Mouse (Mus musculus) erythroid progenitor cell, adult 5-6 weeks (primary cell): ENCODE measurements around the gene Pla2g10. TPM values are rescaled to one million over a fixed set of nuclear protein-coding genes. Genes with fewer than 3 reads are reported as not detected.
"Not testable (repeated sequence)": the region's sequence is repeated elsewhere in the genome, so short reads cannot be mapped to it uniquely, and the experiment has no call there.

ENCODE experiments used
- ATAC-seq: replicated peaks from 2 replicates; pipeline ENCODE4 v1.8.0; 2016; ENCODE audit warnings: moderate number of reproducible peaks, mild to moderate bottlenecking, moderate TSS enrichment, inconsistent platforms; ENCODE audit not compliant: poor library complexity, low FRiP score, severe bottlenecking
- total RNA-seq, 2 experiments: library from RNA; stranded (forward) in 1 of 2; stranded (reverse) in 1 of 2; fragments of 150-400 nt in 1 of 2; fragments of 186-747, 209-891 nt in 1 of 2; gene quantifications; 2 replicates each; pipeline versions ENCODE4 v1.2.3 to v1.2.4; 2015 to 2017; ENCODE audit warnings: low replicate concordance in 2 of 2

The Pla2g10 gene
- total RNA-seq (2015; ENCODE audit: low replicate concordance) (not detected in 2 replicates), total RNA-seq (2017; ENCODE audit: low replicate concordance) (not detected in 2 replicates)

DNA sequence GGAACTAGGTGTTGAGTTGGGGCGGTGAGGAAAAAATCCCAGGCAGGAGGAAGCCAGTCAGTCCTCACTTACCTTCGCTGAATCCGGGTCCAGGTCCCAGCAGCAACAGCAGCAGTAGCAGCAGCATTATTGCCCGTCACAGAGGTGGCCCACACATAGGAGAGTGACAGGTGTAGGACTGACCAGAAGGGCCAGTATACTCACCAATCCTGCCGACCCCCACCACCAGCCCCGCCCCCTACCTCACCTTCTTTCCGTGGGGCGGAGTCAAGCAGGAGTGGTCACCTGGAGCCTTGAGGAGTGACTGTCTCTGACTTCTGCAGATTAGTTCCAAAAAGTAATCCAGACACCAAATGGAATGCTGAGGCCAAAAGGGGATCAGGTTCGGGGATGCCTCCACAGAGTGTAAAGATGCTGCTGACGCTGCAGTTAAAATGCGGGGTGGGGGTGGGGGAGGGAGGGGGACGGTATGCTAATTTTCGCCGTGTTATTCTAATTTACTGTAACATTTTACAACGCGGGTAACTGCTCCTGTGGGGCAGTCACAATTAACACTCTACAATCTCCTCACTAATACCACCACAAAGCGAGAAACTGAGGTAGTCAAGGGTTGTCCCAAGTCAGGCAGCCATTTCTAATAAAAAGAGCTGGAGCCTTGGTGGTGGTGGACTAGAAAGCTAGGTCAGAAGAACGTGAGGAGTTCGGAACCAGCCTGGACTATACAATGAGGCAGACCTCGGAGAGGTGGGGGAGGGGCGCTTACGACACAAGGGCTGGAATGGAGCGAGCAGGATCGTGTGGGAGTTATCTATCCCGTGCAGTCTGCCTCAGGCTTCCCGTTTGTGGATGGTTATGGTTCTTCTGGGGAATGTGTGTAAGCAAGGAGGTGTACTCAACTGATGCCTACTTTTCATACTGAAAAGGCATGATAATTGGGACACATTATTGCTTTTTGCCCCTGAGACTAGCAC lies at the start of gene Pla2g10:
TSS of gene Pla2g10 (minus strand) at position 699 of the 971 bp plus-strand sequence.
- ATAC-seq, result no peak

DNA sequence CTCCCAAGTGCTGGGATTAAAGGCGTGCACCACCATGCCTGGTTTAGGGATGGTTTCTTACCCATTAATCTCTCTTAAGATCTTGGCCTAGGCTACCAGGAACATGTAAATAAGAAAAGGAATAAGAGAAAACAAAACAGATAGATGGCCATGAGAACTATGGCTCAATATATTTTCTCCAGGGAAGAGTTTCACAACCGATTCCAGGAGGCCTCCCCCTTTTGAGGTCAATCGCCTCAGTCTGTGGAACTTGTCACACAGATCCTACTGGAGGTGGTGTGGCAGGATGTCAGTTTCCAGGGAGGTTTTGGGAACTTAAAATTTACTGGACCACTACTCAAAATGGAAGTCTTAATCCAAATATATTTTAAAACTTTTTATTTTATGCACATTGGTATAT lies 43.9 kb upstream of the Pla2g10 start:
- not testable (repeated sequence) for ATAC-seq

DNA sequence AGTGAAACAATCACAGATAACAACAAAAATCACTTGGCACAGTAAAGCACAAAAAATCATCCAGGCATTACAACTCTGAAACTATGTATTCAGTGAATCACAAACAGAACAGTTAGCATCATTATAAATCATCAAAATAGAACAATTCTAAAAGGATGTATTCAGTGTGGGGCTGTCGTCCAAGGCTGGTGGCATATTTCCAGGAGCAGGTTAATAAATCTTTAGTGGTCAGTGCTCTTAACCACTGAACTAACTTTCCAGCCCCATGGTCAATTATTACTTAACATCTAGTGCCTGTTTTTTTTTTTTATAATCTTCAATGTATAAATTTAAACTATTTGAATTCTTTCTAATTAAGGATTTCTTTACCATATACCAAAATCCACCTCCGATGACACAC lies 43.2 kb upstream of the Pla2g10 start:
- ATAC-seq, result not testable (repeated sequence)

DNA sequence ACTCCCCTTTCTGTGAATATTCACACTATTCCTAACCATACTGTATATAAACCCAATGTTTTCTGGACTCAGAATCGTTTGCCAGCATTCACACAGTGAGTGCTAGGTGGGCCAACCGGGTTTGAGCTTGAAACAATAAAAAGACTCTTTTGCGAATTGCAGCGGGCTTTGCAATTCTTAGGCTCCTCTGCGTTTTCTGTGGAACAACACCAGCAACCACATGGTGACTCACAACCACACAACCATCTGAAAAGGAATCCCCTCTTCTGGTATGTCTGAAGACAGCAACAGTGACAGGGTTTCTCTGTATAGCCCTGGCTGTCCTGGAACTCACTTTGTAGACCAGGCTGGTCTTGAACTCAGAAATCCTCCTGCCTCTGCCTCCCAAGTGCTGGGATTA lies 41.3 kb upstream of the Pla2g10 start:
- ATAC-seq, result not testable (repeated sequence)

DNA sequence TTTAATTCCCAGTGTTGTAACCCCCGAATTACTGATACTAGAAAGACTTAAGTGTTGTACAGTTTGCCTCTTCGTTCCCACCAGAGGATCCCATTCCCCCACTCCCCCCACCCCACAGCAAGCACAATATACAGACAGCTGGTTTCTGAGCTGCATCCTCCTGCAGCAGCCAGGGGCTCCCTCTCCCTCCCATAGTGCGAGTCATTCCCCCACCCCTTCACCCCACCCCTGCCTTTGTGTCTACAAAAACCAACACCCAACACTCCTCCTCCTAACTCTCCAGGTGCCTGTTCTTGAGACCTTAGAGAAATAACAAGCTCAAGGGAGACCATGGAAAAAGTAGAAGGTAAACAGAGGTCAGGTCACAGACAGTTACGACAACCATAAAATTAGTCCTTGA lies 40.8 kb upstream of the Pla2g10 start:
- not testable (repeated sequence) for ATAC-seq

DNA sequence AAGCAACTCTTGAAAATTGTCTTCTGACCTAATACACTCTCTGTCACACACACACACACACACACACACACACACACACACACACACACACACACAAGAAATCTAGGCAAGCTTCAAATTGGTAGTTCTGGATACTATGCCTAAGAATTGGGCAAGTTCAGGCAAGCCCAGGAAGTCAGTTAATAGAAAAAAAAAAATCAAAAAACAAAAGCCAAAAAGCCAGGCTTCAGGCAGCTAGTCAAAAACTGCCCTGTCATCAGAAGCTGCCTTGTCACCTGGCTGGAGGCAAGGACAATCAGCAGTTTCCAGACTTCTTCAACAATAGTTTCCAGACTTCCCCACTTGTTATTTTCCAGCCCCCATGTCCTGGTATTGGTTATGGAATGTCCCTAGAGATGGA lies 35.6 kb upstream of the Pla2g10 start:
- ATAC-seq, result no peak

DNA sequence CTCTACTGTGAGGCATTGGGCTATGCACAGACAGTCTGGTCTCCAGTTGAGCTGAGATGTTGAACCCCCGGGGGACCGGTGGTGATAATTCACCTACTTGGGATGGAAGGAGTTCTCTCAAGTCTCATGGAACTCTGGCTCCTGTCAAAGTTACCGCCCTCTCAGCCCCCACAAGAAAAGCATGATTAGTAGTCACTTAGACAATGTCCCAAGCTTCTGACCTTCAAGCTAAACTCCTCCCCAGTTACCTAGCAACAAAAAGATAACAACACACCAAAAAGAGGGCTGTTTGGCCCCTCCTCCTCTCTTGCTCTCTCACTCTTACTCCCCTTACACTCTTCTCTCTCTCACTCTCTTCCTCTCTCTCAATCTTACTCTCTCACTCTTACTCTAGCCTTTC lies 33.7 kb upstream of the Pla2g10 start:
- ATAC-seq, result no peak

DNA sequence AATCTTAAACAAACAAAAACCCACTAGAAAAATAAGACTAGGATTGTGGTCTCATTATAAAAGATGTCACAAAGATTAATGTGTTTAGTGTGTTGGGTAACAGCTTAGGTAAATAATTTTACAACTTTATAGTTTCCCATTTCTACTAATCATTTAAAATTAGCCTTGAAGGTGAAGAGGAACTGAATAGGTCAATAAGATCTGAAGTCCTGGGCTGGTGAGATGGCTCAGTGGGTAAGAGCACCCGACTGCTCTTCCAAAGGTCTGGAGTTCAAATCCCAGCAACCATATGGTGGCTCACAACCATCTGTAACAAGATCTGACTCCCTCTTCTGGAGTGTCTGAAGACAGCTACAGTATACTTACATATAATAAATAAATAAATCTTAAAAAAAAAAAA lies 32.0 kb upstream of the Pla2g10 start:
- not testable (repeated sequence) for ATAC-seq

DNA sequence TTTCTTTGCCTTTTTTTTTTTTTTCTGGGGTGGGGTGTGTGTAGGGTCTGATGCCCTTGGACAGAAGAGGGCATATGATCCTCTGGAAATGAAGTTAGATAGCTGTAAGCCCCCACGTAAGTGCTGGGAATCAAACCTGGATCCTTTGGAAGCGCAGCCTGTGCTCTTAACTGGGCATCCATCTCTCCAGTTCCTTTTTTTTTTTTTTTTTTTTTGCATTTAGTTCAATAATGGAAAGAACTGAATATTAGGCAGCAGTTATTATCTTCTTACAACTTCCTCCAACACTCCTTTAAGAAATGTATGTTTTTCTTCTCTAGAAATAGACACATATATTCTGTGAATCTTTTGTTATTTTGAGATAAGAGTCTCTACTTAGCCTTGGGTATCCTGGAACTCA lies 27.0 kb upstream of the Pla2g10 start:
- ATAC-seq, result no peak

DNA sequence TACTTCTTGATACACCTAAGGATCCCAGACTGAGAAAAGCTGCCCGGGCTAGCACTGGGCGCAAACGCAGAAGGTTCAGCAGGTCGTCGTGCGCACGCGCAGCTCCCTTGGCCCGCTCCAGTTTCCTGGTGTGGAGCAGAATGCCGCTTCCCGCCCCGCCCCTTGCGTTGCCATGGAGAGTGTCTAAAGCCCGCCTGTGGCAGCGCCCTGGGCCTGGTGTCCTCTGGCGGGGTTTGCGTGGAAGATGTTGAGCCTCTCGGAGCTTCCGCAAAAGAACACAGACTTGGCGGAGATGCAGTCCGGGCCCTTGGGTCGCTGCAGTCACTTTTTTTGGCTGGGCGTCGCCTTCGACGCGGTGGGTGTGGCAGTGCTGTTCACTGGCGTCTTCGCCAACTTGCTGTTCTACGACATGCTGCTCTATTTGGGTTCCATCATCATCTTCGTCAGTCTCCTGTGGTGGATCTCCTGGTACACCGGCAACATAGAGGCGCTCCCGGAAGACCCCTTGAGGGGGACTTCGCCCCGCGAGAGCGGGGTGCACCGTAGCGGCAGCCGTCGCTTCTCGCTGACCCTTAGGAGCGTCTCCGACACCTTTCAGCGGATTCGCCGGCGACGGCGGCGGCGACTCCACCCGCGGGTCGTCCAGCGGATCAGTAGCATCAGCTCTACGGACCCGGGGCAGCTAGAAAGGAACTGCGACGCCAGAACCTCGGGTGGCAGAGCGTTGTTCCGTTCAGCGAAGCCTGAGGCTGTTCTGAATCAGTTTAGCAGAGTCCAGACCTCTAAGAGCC lies 23.8 kb upstream of the Pla2g10 start:
- peak; percentile 100 for ATAC-seq

DNA sequence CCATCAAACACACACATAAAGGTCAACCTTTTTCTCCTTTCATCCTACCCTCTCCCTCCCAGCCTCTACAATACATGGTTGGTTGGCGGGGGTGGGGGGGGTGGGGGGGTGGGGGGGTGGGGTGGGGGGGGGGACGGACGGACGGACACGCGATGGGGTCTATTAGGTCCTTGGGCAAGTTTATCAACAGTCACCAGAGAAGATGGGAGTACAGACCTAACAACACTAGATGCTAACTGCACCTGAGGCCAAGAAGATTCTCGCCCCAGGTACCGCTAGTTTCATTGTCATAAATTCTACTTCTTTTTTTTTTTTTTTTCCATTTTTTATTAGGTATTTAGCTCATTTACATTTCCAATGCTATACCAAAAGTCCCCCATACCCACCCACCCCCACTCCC lies 23.2 kb upstream of the Pla2g10 start:
- ATAC-seq, result no peak

DNA sequence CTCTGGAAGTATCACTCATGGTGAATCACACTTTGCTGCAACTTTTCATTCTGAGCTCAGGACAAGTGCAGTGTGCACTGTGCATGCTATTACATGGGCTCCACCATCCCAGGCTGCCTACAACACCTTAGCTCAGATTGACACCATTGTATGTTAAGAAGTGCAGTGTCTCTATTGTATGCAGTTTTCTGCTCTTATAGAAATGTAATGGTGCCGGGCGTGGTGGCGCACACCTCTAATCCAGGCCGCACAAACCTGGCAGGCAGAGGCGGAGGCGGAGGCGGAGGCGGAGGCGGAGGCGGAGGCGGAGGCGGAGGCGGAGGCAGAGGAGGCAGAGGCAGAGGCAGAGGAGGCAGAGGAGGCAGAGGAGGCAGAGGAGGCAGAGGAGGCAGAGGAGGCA lies 19.8 kb upstream of the Pla2g10 start:
- no peak for ATAC-seq

DNA sequence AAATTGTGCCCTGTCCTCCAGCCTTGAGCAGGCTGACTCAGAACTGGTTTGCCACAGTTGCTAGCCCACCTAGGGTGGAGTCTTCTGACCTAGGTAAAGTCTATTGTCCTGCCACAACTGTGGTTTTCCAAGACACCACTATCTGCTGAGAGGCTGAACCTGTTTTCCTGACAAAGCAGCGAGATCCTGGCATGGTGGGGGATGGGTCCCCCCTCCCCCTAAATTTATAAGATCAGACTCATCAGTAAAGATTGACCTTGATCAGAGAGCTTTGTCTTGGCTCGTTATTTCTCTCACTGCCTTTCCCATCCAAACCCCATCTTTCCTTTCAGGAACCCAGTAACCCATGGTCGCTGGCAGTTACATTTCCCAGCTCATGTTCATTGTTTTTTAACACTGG lies 19.2 kb upstream of the Pla2g10 start:
- ATAC-seq, result no peak

DNA sequence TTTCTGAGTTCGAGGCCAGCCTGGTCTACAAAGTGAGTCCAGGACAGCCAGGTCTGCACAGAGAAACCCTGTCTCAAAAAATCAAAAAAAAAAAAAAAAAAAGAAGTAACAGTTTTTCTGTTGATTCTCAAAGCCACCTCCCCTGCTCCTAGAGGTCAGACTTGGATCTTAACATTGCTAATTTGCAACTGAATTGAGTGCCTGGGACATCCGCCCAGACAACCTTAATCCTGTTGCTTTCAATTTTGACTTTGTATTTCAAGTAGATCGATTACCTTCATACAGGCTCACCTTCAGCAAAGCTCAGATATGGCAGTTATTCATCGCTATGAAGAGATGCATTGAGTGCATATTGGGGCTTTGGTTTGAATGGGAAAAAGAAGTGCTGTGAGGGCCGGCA lies 18.5 kb upstream of the Pla2g10 start:
- ATAC-seq, result no peak

DNA sequence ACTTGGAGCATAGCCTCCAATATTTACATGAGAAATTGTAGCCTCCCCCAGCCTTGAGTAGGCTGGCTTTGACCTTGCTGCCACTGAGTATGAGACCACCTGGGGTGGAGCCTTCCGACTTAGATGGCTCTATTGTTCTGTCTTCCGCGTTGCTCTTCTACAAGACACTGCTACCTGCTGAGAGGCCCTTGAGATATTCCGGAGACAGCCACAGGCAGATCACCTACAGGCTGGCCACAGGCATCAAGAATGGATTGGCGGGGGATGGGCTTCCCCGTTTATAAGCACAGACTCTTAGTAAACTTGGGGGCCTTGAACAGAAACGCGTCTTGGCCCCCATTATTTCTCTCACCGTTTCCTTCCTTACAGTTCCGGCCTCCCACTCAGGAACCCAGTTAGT lies 18.0 kb upstream of the Pla2g10 start:
- ATAC-seq, result not testable (repeated sequence)

DNA sequence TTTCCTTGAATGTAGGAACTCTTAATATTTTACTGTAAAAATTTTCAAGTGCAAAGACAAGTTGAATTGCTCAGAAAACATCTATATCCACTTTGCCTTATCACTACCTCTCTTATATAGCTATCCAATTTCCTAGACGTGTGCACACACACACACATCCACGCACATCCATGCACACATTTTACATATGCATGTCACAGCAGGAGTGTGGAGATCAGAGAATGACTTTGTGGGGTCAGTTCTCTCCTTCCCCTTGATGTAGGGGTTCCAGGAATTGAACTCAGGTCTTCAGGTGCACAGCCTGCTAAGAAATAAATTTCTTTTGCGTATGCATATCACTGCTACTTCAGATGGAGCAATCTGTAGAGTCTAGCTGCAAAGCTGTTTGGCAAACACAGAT lies 17.3 kb upstream of the Pla2g10 start:
- no peak for ATAC-seq

DNA sequence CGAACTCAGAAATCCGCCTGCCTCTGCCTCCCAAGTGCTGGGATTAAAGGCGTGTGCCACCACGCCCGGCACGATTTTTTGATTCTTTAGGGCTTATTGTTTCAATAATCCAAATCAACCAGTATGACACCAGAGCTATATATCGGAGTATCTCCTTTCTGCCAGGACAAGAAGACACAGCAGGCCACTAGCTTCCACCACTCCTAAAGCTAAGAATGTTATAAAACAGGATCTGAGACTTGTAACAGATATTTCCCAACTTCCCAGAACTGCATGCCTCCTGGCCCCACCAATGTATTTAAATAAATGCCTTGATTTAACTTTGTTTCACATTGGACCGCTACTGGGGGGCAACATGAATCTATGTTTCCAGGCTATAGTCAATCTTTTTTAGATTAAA lies 16.9 kb upstream of the Pla2g10 start:
- ATAC-seq, result no peak

DNA sequence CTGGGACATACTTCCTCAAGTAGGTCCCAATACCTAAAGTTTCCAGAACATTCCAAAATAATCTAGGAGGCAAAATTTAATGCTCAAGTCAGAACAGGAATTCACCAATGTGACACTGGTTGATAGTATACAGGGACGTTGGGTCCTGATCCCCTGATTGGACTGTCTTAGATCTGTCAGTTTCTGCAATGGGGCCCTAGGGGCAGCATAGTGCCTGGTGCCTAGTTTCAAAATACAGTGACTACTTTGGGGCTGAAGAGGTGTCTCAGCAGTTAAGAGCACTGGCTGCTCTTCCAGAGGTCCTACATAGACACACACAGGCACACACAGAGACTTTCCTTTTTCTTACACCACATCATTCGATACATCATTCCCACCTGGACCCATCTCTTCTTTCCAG lies 10.1 kb upstream of the Pla2g10 start:
- no peak for ATAC-seq

DNA sequence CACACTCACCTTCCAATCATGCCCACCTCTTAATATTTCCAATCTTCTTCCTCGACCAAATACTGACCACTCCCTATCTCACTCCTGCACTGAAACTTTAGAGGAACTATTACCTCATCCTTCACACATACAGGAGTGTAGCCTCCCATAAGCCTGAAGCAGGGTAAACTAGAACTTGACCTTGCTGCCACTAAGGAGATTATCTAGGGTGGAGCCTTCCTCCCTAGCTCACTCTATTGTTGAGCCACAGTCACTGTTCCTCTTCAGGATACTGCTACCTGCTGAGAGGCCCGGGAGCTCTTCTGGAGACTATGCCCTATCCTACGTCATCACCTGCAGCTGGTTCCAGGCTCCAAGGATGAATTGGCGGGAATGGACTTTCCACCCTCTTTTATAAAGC lies 8.3 kb upstream of the Pla2g10 start:
- not testable (repeated sequence) for ATAC-seq

DNA sequence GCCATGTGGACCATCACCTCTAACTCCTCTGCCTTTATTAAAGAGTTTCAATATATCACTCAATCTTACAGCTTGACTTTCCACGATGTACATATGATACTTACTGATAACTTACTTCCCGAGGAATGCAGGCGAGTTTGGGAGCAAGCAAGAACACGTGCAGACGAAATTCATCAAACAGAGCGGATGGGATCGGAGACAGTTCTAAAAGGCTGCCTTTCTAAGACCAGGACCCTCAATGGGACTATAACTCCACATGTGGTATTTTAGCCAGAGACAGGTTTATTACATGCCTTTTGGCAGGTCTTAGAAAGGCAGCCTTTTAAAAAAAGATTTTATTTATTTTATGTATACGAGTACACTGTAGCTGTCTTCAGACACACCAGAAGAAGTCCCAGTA lies 5.2 kb upstream of the Pla2g10 start:
- no peak for ATAC-seq
